Comparison of ENCODE assay signal across 10 mouse cellular contexts in genomic region chr8:110718209-110718968, GRCm38 (mm10). TPM values are rescaled to one million over a fixed set of nuclear protein-coding genes. Genes with fewer than 3 reads are reported as not detected.
A peak's percentile ranks its signal among the peaks of the same experiment; 100 is the strongest.
DNase-seq lines count a peak whose midpoint lies in the region; ATAC-seq and TF ChIP-seq lines count a peak whose summit lies in the region.
"Had no signal": no experiment of that assay in that cellular context is flagged by ENCODE, and none has a peak within 500 bp of the region (broad histone marks: within the 10 kb centered on the region; RNA-seq: fewer than 3 reads in every experiment).

No protein-coding gene starts in this region.

- WGBS in liver, postnatal 0 days (ENCODE audit: insufficient replicate concordance), result 74% methylated on average over 8 of the region's 8 CpGs
- WGBS in limb, embryonic 13.5 days, result 81% methylated on average over 8 of the region's 8 CpGs

- no peak overlapping the region for H3K9ac ChIP-seq in liver, postnatal 0 days (replicated peaks)
- H3K9ac ChIP-seq in limb, embryonic 13.5 days, result peak overlapping the region; percentile 43; the same call in 1 of the 2 replicates
- H3K9ac ChIP-seq: liver, embryonic 15.5 days had no signal

- H3K4me2 ChIP-seq in liver, postnatal 0 days (ENCODE audit: low read depth, low read length), result no peak overlapping the region
- H3K4me2 ChIP-seq in limb, embryonic 13.5 days (replicated peaks), result peak overlapping the region; percentile 28; the same call in 1 of the 2 replicates
- H3K4me2 ChIP-seq: liver, embryonic 15.5 days had no signal

- no peak for TF ChIP-seq EP300 in liver, postnatal 0 days (IDR thresholded peaks at IDR 0.05; ENCODE audit: low read depth)

- H3K27me3 ChIP-seq in liver, postnatal 0 days (ENCODE audit: insufficient read depth, low read length), result peaks cover 17% of the 10 kb centered on the region
- H3K27me3 ChIP-seq in limb, embryonic 13.5 days, result no peaks in the 10 kb centered on the region

- peaks cover 3% of the 10 kb centered on the region; the same call in 1 of the 2 replicates for H3K4me1 ChIP-seq in liver, postnatal 0 days (ENCODE audit: insufficient read depth)
- peaks cover 80% of the 10 kb centered on the region for H3K4me1 ChIP-seq in limb, embryonic 13.5 days

- H3K4me3 ChIP-seq in liver, postnatal 0 days (ENCODE audit: low read depth, low read length), result no peak overlapping the region
- H3K4me3 ChIP-seq in limb, embryonic 13.5 days, result no peak overlapping the region
- H3K4me3 ChIP-seq: liver, embryonic 15.5 days had no signal

- no peaks in the 10 kb centered on the region; the same call in none of the 2 replicates for H3K36me3 ChIP-seq in liver, postnatal 0 days (replicated peaks; ENCODE audit: insufficient read depth, low read length)
- peaks cover 8% of the 10 kb centered on the region; the same call in 1 of the 2 replicates for H3K36me3 ChIP-seq in limb, embryonic 13.5 days

- TF ChIP-seq CTCF in liver, postnatal 0 days (IDR thresholded peaks at IDR 0.05; ENCODE audit: low read depth), result no peak

- H3K9me3 ChIP-seq in liver, postnatal 0 days (ENCODE audit: low read length), result no peaks in the 10 kb centered on the region
- no peaks in the 10 kb centered on the region for H3K9me3 ChIP-seq in limb, embryonic 13.5 days
- H3K9me3 ChIP-seq: liver, embryonic 15.5 days had no signal

- ATAC-seq in liver, postnatal 0 days, result no peak
- no peak for ATAC-seq in limb, embryonic 13.5 days (ENCODE audit: low FRiP score, low read depth)
- ATAC-seq: inflammation-experienced regulatory T-cells, adult 6 months had no signal

- H3K27ac ChIP-seq in liver, postnatal 0 days (ENCODE audit: low read depth), result 0 out of 2 replicates have a peak overlapping the region, but pooled peaks have one; percentile 16
- peak overlapping the region; percentile 90; the same call in 1 of the 2 replicates for H3K27ac ChIP-seq in limb, embryonic 13.5 days
- H3K27ac ChIP-seq: liver, embryonic 15.5 days had no signal

- peak; percentile 62 for DNase-seq in gastrocnemius, adult 18-20 months (ENCODE audit: low spot score)
- DNase-seq in gastrocnemius, postnatal 10 days, result no peak
- DNase-seq in liver, postnatal 0 days, result no peak
- DNase-seq in liver, result no peak
- peak; percentile 92 for DNase-seq in fat pad, adult 2 months (ENCODE audit: extremely low read depth, low read depth, low spot score)
- DNase-seq in spleen, adult 18-20 months, result no peak
- DNase-seq in retina, embryonic 14.5 days (ENCODE audit: low spot score), result no peak

RNA-seq across cellular contexts. Expression of gene Mtss1l, which starts 2.9 kb away (rescaled TPM):
- total RNA-seq in gastrocnemius, adult 18-20 months (2021), result 100 to 1,000 TPM; 104 to 126 TPM
- 10 to 100 TPM; 58.6 to 71.8 TPM for total RNA-seq in gastrocnemius, postnatal 10 days (2021)
- polyA plus RNA-seq in liver, postnatal 0 days (2015; fragmentation: Nextera tagmentation; extraction: Ambion mirVana), result 0.95 and 1.2 TPM in 2 replicates
- 10.4 and 11.7 TPM in 2 replicates for polyA plus RNA-seq in limb, embryonic 13.5 days (2015; fragmentation: Nextera tagmentation; extraction: Ambion mirVana)

Comparison
In these comparisons a context has a peak if more than half of its experiments do, and no peak if none do; other contexts are left out.
1. DNase-seq: peak in gastrocnemius, adult 18-20 months (single experiment) and fat pad, adult 2 months (single experiment); none in gastrocnemius, postnatal 10 days (single experiment), liver, postnatal 0 days (single experiment), liver (single experiment), spleen, adult 18-20 months (0 of 2) and retina, embryonic 14.5 days (single experiment).